Mouse (Mus musculus) liver, embryonic 12.5 days (tissue): ENCODE measurements around the gene Pnkp. TPM values are rescaled to one million over a fixed set of nuclear protein-coding genes. Genes with fewer than 3 reads are reported as not detected.
A peak's percentile ranks its signal among the peaks of the same experiment; 100 is the strongest.

Source experiments
- ATAC-seq: fragments of 200-750 bp; cut with Nextera tagmentation; 2 replicates; pipeline ENCODE4 v1.8.0; 2017; ENCODE audit warnings: moderate number of reproducible peaks, mild to moderate bottlenecking, moderate library complexity
- H3K27ac ChIP-seq: fragments of 300-500 bp; sonication (generic); 2 replicates; pipeline ENCODE4 v1.5.1; 2016; ENCODE audit warnings: mild to moderate bottlenecking
- H3K27me3 ChIP-seq: fragments of 300-500 bp; sonication (generic); replicated peaks from 2 replicates; pipeline ENCODE4 v1.6.1; 2016; ENCODE audit warnings: mild to moderate bottlenecking, moderate library complexity
- H3K36me3 ChIP-seq: fragments of 300-500 bp; sonication (generic); 2 replicates; pipeline ENCODE4 v1.6.1; 2016; ENCODE audit warnings: mild to moderate bottlenecking, moderate library complexity
- H3K4me1 ChIP-seq: fragments of 300-500 bp; sonication (generic); 2 replicates; pipeline ENCODE4 v1.6.1; 2016
- H3K4me2 ChIP-seq: fragments of 300-500 bp; sonication (generic); 2 replicates; pipeline ENCODE4 v1.6.1; 2016; ENCODE audit warnings: mild to moderate bottlenecking, moderate library complexity
- H3K4me3 ChIP-seq: fragments of 300-500 bp; sonication (generic); 2 replicates; pipeline ENCODE4 v1.5.1; 2016; ENCODE audit warnings: mild to moderate bottlenecking, moderate library complexity
- H3K9ac ChIP-seq: fragments of 300-500 bp; sonication (generic); 2 replicates; pipeline ENCODE4 v1.6.1; 2016; ENCODE audit warnings: mild to moderate bottlenecking, moderate library complexity
- H3K9me3 ChIP-seq: fragments of 300-500 bp; sonication (generic); replicated peaks from 2 replicates; pipeline ENCODE4 v1.6.1; 2016; ENCODE audit warnings: mild to moderate bottlenecking, moderate library complexity
- WGBS: fragments of 180-500 bp; shearing (Covaris S2); methylation state at CpG from one replicate; pipeline ENCODE4 v1.1.7; 2016; ENCODE audit not compliant: insufficient replicate concordance; 5-methylcytosine and 5-hydroxymethylcytosine counted together
- polyA plus RNA-seq: library from polyadenylated mRNA; unstranded; fragments of >200 nt; fragmentation: Nextera tagmentation; extraction: Ambion mirVana; gene quantifications from 2 replicates; pipeline ENCODE4 v1.2.1, GENCODE M21; 2016

Pnkp gene
- polyA plus RNA-seq, 1 experiment from 2014 or later = 26.7 TPM

GRCm38 (mm10) chr7:44835373-44836015, 21.4 kb upstream of the Pnkp start:
- H3K27me3 ChIP-seq = peaks cover 25% of the 10 kb centered on the region
- no peak overlapping the region for H3K9ac ChIP-seq
- no peak overlapping the region for H3K27ac ChIP-seq
- no peak for ATAC-seq
- no peak overlapping the region for H3K4me2 ChIP-seq
- peaks cover 27% of the 10 kb centered on the region for H3K4me1 ChIP-seq
- H3K4me3 ChIP-seq = no peak overlapping the region
- 85% methylated on average over 1 of the region's 1 CpGs for WGBS
- peaks cover 22% of the 10 kb centered on the region for H3K36me3 ChIP-seq
- H3K9me3 ChIP-seq = no peaks in the 10 kb centered on the region

GRCm38 (mm10) chr7:44836016-44836404, 20.9 kb upstream of the Pnkp start:
- no peak overlapping the region for H3K27ac ChIP-seq
- H3K9me3 ChIP-seq = no peaks in the 10 kb centered on the region
- no peak overlapping the region for H3K9ac ChIP-seq
- peaks cover 32% of the 10 kb centered on the region for H3K4me1 ChIP-seq
- ATAC-seq = no peak
- H3K36me3 ChIP-seq = peaks cover 22% of the 10 kb centered on the region
- WGBS = 47% methylated on average over 3 of the region's 3 CpGs
- no peak overlapping the region for H3K4me3 ChIP-seq
- peaks cover 29% of the 10 kb centered on the region for H3K27me3 ChIP-seq
- no peak overlapping the region for H3K4me2 ChIP-seq

- no peak for ATAC-seq
- Histone ChIP-seq H3K36me3 (peaks cover 22% of the 10 kb centered on the region), H3K4me2 (no peak overlapping the region), H3K4me1 (peaks cover 32% of the 10 kb centered on the region), H3K4me3 (no peak overlapping the region), H3K27ac (no peak overlapping the region), H3K9me3 (no peaks in the 10 kb centered on the region), H3K9ac (no peak overlapping the region), H3K27me3 (peaks cover 33% of the 10 kb centered on the region)
- 68% methylated on average over 9 of the region's 9 CpGs for WGBS
Observed at GRCm38 (mm10) chr7:44836423-44837053, 20.4 kb upstream of the Pnkp start.

- no peak overlapping the region for H3K4me3 ChIP-seq
- 68% methylated on average over 6 of the region's 6 CpGs for WGBS
- no peak for ATAC-seq
- no peak overlapping the region for H3K4me2 ChIP-seq
- H3K27ac ChIP-seq = no peak overlapping the region
- peaks cover 28% of the 10 kb centered on the region for H3K36me3 ChIP-seq
- no peak overlapping the region for H3K9ac ChIP-seq
- H3K9me3 ChIP-seq = no peaks in the 10 kb centered on the region
- peaks cover 38% of the 10 kb centered on the region for H3K27me3 ChIP-seq
- peaks cover 39% of the 10 kb centered on the region for H3K4me1 ChIP-seq
Observed at GRCm38 (mm10) chr7:44838073-44838472, 18.9 kb upstream of the Pnkp start.

- WGBS = 21% methylated on average over 11 of the region's 11 CpGs
- Histone ChIP-seq H3K4me1 (peaks cover 45% of the 10 kb centered on the region), H3K36me3 (peaks cover 39% of the 10 kb centered on the region), H3K9ac (no peak overlapping the region), H3K9me3 (no peaks in the 10 kb centered on the region), H3K4me3 (peak overlapping the region; percentile 33), H3K4me2 (peak overlapping the region; percentile 65), H3K27ac (no peak overlapping the region), H3K27me3 (peaks cover 38% of the 10 kb centered on the region)
- peak; percentile 6; the same call in 1 of the 2 replicates for ATAC-seq
Observed at GRCm38 (mm10) chr7:44839171-44839490, 17.8 kb upstream of the Pnkp start.

- Histone ChIP-seq H3K36me3 (peaks cover 44% of the 10 kb centered on the region), H3K4me1 (peaks cover 45% of the 10 kb centered on the region), H3K27ac (no peak overlapping the region), H3K4me2 (peak overlapping the region; percentile 65), H3K4me3 (peak overlapping the region; percentile 33), H3K9me3 (no peaks in the 10 kb centered on the region), H3K27me3 (peaks cover 38% of the 10 kb centered on the region), H3K9ac (peak overlapping the region; percentile 17; the same call in 1 of the 2 replicates)
- 4% methylated on average over 58 of the region's 58 CpGs for WGBS
- ATAC-seq = peak; percentile 32
Observed at GRCm38 (mm10) chr7:44839491-44840191, 17.3 kb upstream of the Pnkp start.

- Histone ChIP-seq H3K9me3 (no peaks in the 10 kb centered on the region), H3K27me3 (peaks cover 38% of the 10 kb centered on the region), H3K9ac (no peak overlapping the region), H3K4me1 (peaks cover 44% of the 10 kb centered on the region), H3K27ac (no peak overlapping the region), H3K36me3 (peaks cover 52% of the 10 kb centered on the region), H3K4me2 (peak overlapping the region; percentile 65; the same call in 1 of the 2 replicates), H3K4me3 (no peak overlapping the region)
- no peak for ATAC-seq
- 51% methylated on average over 14 of the region's 14 CpGs for WGBS
Observed at GRCm38 (mm10) chr7:44840426-44840825, 16.5 kb upstream of the Pnkp start.

- no peak overlapping the region for H3K4me2 ChIP-seq
- H3K4me3 ChIP-seq = no peak overlapping the region
- H3K9me3 ChIP-seq = no peaks in the 10 kb centered on the region
- H3K9ac ChIP-seq = no peak overlapping the region
- H3K36me3 ChIP-seq = peaks cover 67% of the 10 kb centered on the region
- WGBS = 80% methylated on average over 8 of the region's 8 CpGs
- H3K27me3 ChIP-seq = peaks cover 38% of the 10 kb centered on the region
- no peak for ATAC-seq
- H3K27ac ChIP-seq = no peak overlapping the region
- peaks cover 42% of the 10 kb centered on the region for H3K4me1 ChIP-seq
Observed at GRCm38 (mm10) chr7:44841825-44842463, 15.0 kb upstream of the Pnkp start.

- Histone ChIP-seq H3K4me3 (no peak overlapping the region), H3K36me3 (peaks cover 68% of the 10 kb centered on the region), H3K4me1 (peaks cover 39% of the 10 kb centered on the region), H3K4me2 (no peak overlapping the region), H3K27me3 (peaks cover 18% of the 10 kb centered on the region), H3K9ac (no peak overlapping the region), H3K9me3 (no peaks in the 10 kb centered on the region), H3K27ac (no peak overlapping the region)
- 87% methylated on average over 10 of the region's 10 CpGs for WGBS
- no peak for ATAC-seq
Observed at GRCm38 (mm10) chr7:44845006-44845405, 11.9 kb upstream of the Pnkp start.

- Histone ChIP-seq H3K27me3 (0 out of 2 replicates have a peak, but pooled peaks cover 3% of the 10 kb centered on the region), H3K9ac (peak overlapping the region; percentile 12; the same call in 1 of the 2 replicates), H3K4me3 (no peak overlapping the region), H3K36me3 (peaks cover 60% of the 10 kb centered on the region), H3K9me3 (no peaks in the 10 kb centered on the region), H3K4me1 (peaks cover 44% of the 10 kb centered on the region), H3K4me2 (no peak overlapping the region), H3K27ac (no peak overlapping the region)
- 84% methylated on average over 7 of the region's 7 CpGs for WGBS
- no peak for ATAC-seq
Observed at GRCm38 (mm10) chr7:44846804-44847203, 10.1 kb upstream of the Pnkp start.

- Histone ChIP-seq H3K27ac (peak overlapping the region; percentile 94), H3K4me3 (peak overlapping the region; percentile 84), H3K9me3 (no peaks in the 10 kb centered on the region), H3K4me2 (peak overlapping the region; percentile 95), H3K27me3 (no peaks in the 10 kb centered on the region), H3K36me3 (peaks cover 60% of the 10 kb centered on the region), H3K4me1 (peaks cover 50% of the 10 kb centered on the region), H3K9ac (peak overlapping the region; percentile 89)
- no peak for ATAC-seq
- WGBS = 67% methylated on average over 5 of the region's 5 CpGs
Observed at GRCm38 (mm10) chr7:44847772-44848171, 9.2 kb upstream of the Pnkp start.
